Mouse (Mus musculus) left cerebral cortex, adult 2 months (tissue): ENCODE measurements at regions not wholly inside any gene's neighbourhood (a gene's known extent, or its start where the extent isn't known, plus 50 kb on each side); places are given as distances from the start of the nearest gene placed in this dataset.

Experiments
- DNase-seq, 2 experiments: peaks; one replicate each; pipeline ENCODE4 v3.0.0; 2021 to 2022; ENCODE audit warnings: low spot score in 2 of 2, mixed read lengths in 1 of 2; ENCODE audit errors: extremely low spot score in 1 of 2
- H3K27ac ChIP-seq: fragments of 200-600 bp; 2 replicates; pipeline ENCODE4 v1.8.1; 2022
- H3K4me3 ChIP-seq: fragments of 200-600 bp; 2 replicates; pipeline ENCODE4 v1.8.1; 2022
- CTCF ChIP-seq: fragments of 200-600 bp; IDR thresholded peaks from 2 replicates; pipeline ENCODE4 v1.8.1; 2022; ENCODE audit warnings: antibody characterized with exemption, mild to moderate bottlenecking, moderate library complexity
- intact Hi-C: fragments of 180-260 bp; cut with DNase I; formaldehyde crosslinking; loops from one replicate; pipeline ENCODE4 v1.15.1; 2025

DNA sequence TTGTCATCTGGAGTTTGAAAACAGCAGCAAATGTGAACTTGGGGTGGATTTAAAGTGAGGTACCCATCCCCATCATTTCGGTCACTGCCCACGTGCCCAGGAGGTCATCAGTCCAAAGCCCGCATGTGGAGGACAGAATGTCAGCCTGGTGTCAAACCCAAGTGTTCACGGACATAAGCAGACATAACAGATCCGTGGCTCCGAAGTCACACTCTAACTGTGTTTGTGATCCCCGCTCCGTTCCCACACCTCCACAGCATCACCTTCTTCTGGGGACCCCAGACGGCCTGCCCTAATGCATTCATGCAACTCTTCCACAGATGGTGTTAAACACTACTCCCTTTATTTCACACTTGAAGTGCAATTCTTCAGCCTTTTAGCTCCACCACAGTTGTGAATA is 462.8 kb upstream of the Cdh4 start:
- TF ChIP-seq CTCF: no peak
- no peak for DNase-seq
- Histone ChIP-seq H3K27ac (no peak overlapping the region), H3K4me3 (no peak overlapping the region)
- intact Hi-C loops: no loop called here

- Histone ChIP-seq H3K4me3 (no peak overlapping the region), H3K27ac (no peak overlapping the region)
- TF ChIP-seq CTCF: no peak
- intact Hi-C loops: no loop called here
- no peak for DNase-seq
Observed at GRCm38 (mm10) chr2:178981736-178982502, 460.3 kb upstream of the Cdh4 start.

DNA sequence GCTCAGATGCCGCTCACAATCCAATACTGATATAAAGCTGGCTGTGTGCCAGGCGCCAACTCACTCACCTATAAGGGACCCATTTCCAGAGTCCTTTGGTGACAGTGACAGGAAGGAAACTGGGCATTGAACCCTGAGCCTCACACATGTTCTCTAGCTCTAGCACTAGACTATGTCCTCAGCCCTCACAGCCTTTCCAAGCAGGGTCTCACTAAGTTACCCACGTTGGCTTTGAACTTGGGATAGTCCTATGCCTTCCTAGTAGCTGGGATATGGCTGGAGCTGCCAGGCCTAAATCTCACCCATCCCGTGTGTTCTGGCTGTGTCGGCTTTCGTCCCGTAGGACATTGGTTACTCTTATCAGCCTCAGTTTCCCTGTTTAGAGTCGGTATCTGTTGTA is 458.4 kb upstream of the Cdh4 start:
- TF ChIP-seq CTCF: no peak
- intact Hi-C loops: no loop called here
- DNase-seq: no peak
- Histone ChIP-seq H3K27ac (no peak overlapping the region), H3K4me3 (no peak overlapping the region)

GRCm38 (mm10) chr2:178987935-178988334 is 454.3 kb upstream of the Cdh4 start:
- no peak overlapping the region for H3K4me3 ChIP-seq
- intact Hi-C loops: no loop called here
- H3K27ac ChIP-seq: no peak overlapping the region
- no peak for TF ChIP-seq CTCF
- DNase-seq: no peak

DNA sequence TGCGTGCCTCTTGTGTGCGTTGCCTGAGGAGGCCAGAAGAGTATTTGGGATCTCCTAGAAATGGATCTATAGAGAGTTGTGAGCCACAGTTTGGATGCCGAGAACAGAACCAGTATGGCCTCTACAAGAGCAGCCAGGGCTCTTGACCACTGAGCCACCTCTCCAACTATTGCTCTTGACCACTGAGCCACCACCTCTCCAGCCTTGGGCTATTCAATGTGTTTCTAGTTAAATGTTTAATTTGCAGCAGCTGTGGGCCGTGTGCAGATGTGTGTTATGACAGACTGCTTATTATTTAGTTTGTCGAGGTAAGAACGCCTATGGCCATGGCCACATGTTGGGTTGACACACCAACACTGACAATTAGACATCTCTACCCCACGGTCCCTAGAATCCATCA is 452.9 kb upstream of the Cdh4 start:
- intact Hi-C loops: no loop called here
- no peak overlapping the region for H3K27ac ChIP-seq
- no peak overlapping the region for H3K4me3 ChIP-seq
- no peak for DNase-seq
- no peak for TF ChIP-seq CTCF

- no peak overlapping the region for H3K4me3 ChIP-seq
- no peak overlapping the region for H3K27ac ChIP-seq
- TF ChIP-seq CTCF: peak; percentile 46
- no peak for DNase-seq
- intact Hi-C loops: no loop called here
Observed at GRCm38 (mm10) chr2:178989784-178990183, 452.4 kb upstream of the Cdh4 start.

- no peak overlapping the region for H3K27ac ChIP-seq
Observed at GRCm38 (mm10) chr2:178990959-178991358, 451.3 kb upstream of the Cdh4 start.

DNA sequence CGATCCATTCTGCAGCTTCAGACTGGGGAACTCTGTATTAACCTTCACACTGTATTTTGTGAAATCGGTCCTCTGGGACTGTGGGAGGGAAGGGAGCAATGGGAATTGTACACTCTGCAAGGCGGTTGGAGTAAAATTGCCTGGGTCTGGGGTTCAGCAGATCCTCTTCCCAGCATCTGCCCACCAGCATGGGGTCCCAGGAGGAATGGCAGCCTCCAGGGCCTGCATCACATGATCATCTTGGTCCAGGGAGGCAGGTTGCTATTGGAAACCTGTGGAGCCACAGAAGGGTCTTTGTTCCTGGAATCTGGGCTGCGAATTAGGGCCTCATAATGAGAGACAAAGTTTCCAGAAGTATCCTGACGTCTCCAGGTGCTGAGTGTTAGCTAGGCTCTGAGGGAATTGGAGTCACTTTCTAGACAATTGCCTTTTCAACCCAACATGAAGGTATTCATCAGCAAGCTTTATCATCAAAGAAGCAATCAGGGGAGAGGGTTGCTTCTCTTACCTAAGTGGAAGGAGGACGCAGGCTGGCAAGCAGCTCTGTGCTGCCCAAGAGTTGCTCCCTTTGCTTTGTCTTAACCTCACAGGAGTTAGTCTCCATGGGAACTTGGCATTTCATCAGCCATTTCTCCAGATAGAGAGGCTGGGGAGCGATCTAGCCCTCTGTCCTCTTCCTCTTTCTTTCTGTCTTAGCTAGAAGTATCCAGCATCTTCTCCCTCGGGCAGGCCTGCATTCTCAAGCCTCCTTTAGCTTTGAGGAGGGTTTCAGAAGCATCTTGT is 449.7 kb upstream of the Cdh4 start:
- intact Hi-C loops: no loop called here
- DNase-seq: no peak
- no peak overlapping the region for H3K27ac ChIP-seq

More at GRCm38 (mm10) chr2:178990959-178991358, 451.3 kb upstream of the Cdh4 start:
- intact Hi-C loops: no loop called here
- H3K4me3 ChIP-seq: no peak overlapping the region
- no peak for DNase-seq
- TF ChIP-seq CTCF: no peak

DNA sequence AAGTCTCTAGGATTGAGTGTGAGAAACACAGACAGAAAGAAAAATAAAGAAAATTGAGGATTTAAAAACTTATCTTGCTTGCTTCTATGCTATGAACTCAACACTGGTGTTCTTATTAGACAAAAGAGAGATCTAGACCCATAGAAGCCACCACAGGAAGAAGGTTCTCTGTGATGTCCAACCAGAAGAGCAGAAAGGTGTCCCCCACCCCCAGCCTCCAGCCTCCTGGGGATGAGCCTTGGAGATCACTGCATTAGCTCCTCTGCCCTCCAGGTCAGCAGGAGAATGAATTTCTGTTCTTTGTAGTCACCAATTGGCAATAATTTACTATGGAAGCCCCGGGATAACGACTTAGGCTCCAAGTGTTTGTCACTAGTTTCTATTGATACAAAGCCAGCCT is 444.3 kb upstream of the Cdh4 start:
- DNase-seq: no peak
- no peak overlapping the region for H3K4me3 ChIP-seq
- no peak overlapping the region for H3K27ac ChIP-seq
- intact Hi-C loops: no loop called here
- no peak for TF ChIP-seq CTCF

More for the DNA sequence above, 449.7 kb upstream of the Cdh4 start:
- H3K4me3 ChIP-seq: no peak overlapping the region
- no peak for TF ChIP-seq CTCF

DNA sequence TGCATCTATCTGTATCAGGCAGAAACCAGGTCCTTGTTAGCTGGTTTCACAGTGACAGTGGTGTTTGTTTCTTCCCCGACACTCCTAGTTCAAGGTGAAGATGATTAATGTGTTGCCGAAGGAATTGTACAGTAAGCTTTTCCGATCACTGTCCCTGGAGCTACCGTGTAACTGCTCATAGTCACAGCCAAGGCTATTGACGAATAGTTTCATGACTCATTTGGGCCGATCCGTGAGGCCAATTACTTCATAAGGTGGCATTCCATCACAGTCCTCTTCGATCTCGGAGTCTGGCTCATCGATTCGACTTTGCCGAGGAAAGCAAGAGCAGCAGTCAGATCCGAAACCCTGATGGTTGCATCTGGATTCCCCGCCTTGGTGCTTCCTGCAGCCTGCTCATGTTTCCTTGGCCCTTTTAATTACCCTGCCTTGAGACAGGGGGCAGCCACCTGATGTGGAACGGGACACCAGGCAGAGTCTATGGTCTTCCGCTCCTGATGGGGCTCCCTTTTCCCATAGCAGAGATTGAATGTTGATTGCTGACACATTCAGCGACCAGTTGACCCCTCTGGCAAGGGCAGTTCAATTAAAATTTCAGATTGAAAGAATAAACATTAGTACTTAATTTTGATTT is 441.7 kb upstream of the Cdh4 start:
- TF ChIP-seq CTCF: no peak
- peak in 1 of 2 experiments; percentile 5 for DNase-seq
- no peak overlapping the region for H3K27ac ChIP-seq
- H3K4me3 ChIP-seq: no peak overlapping the region
- intact Hi-C loops: no loop called here

DNA sequence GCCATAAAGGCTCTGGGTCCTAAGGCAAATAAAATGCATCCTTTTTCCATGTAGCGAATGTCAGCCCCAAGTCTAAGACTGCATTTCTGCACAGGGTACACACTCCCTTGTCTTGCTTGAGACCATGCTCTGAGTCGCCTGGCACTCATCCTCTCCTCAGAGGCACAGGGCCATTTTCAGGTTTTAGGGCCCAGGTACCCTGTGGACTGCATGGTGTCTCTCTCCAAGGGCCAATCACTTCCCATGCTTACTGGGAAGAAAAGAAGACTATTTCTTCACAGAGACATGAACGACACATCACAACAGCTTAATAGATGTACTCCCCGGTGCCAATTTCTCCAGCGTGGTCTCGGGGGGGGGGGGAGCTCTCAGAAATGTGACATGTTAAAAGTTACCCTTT is 434.5 kb upstream of the Cdh4 start:
- Histone ChIP-seq H3K4me3 (no peak overlapping the region), H3K27ac (no peak overlapping the region)
- intact Hi-C loops: no loop called here
- TF ChIP-seq CTCF: no peak
- DNase-seq: no peak

DNA sequence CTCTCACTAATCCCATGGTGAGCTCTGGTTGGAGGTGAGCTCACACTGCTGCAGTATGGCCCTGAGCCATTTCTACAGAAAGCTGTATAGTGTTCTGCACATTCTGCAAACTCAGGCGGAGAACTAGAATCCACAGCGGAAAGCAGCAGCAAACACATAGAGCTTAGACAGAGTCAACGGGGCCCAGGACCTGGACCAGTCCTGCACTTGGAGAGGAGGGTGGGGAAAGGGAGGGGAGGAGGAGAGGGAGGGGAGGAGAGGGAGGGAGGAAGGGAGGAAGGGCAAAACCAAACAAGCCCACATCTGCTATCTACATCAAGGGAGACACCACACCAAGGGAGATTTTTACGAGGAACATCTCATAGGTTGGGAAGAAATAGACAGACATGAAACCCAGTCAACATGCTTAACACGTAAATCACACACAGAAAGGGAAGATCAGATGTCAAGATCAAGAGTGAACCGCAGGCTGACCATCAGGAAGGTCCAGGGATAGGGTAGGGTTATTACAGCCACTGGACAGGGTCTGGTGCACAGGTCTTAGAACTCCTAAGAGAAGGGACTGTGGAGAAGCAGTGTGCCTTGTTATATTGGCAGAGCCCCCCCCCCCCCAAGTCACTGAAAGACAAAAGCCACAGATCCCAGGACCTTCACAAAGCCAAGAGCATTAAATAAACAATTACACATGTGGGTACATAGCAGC is 428.2 kb upstream of the Cdh4 start:
- Histone ChIP-seq H3K4me3 (no peak overlapping the region), H3K27ac (no peak overlapping the region)
- DNase-seq: no peak
- TF ChIP-seq CTCF: no peak
- intact Hi-C loops: no loop called here
